Mouse (Mus musculus): ENCODE data around the gene Depdc5. TPM values are rescaled to one million over a fixed set of nuclear protein-coding genes. Genes with fewer than 3 reads are reported as not detected.

Depdc5 gene
- polyA plus RNA-seq, 1 experiment from 2014 or later = 7.4 TPM

DNA sequence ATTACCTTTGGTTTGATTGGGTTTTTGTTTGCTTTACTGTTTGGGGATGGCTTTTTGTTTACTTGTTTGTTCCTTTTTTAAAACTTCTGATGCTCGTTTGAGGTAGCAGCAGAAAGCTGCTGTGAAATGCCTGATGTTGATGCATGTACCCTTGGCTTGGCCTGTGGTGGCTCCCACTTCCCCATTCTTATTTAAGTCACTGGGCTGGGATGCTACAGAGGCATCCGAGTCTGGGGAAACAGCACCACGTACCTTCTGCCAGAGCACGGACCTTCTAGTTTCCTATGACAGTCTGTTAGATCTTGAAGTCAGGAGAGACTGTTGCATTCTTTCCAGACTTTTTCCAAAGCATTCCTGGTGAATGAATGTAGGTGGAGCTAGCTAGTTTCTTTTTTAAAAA lies 113.0 kb downstream of the Depdc5 start:
- H3K4me1 ChIP-seq (replicated peaks) = peaks cover 10% of the 10 kb centered on the region; the same call in 1 of the 2 replicates
- 53% methylated on average over 4 of the region's 4 CpGs for WGBS (ENCODE audit: insufficient replicate concordance)
- H3K27me3 ChIP-seq = no peaks in the 10 kb centered on the region

DNA sequence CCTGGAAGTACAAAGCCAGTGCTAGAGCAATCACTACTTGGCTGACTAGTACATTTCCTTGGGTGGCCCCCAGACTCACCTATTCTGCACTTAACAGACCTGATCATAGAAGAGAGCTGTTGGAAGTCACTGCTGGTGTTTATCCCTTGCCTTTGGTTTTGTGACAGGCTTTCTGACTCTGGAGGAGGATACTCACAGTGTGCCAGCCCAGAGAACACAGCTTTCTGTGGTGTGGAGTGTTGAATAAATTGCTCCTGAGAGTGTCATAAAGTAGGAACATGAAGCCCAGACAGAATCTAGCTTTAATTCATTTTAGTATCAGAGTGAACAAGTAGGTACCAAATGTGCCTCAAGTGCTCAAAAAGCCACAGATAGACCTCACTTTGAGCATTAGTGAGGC lies 113.7 kb downstream of the Depdc5 start:
- Histone ChIP-seq H3K9ac (no peak overlapping the region), H3K4me1 (replicated peaks) (peaks cover 10% of the 10 kb centered on the region; the same call in 1 of the 2 replicates), H3K4me3 (replicated peaks) (no peak overlapping the region), H3K27ac (no peak overlapping the region), H3K4me2 (no peak overlapping the region), H3K9me3 (replicated peaks) (no peaks in the 10 kb centered on the region), H3K36me3 (peaks cover 21% of the 10 kb centered on the region), H3K27me3 (no peaks in the 10 kb centered on the region)
- ATAC-seq (ENCODE audit: low read depth) = no peak
- DNase-seq = no peak

More for the DNA sequence above, 113.0 kb downstream of the Depdc5 start:
- Histone ChIP-seq H3K4me2 (no peak overlapping the region), H3K9ac (no peak overlapping the region), H3K36me3 (peaks cover 21% of the 10 kb centered on the region), H3K4me3 (replicated peaks) (no peak overlapping the region), H3K9me3 (replicated peaks) (no peaks in the 10 kb centered on the region), H3K27ac (no peak overlapping the region)
- DNase-seq (no peak), ATAC-seq (ENCODE audit: low read depth) (no peak)

DNA sequence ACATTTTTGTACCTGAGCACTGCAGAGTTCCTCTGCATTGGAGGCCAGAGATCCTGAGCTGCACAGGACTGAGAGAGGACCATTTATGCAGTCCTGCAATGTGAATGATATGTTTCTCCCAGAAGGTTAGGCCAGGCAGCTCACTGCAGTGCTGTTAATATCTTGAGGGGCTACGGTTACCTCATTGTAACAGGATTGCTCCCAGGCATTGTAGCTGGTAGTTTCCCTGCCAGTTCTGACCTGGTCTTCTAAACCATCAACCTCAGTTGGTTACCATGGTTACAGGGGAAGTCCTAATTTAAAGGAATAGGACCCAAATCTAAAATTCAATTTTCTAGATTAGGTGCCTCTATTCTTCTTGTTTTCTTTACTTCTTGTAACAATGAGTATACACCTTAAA lies 121.9 kb downstream of the Depdc5 start:
- H3K9me3 ChIP-seq (replicated peaks) = no peaks in the 10 kb centered on the region
- ATAC-seq (ENCODE audit: low read depth) (no peak), DNase-seq (no peak)
- WGBS (ENCODE audit: insufficient replicate concordance) = 95% methylated on average over 1 of the region's 1 CpGs
- H3K27me3 ChIP-seq = no peaks in the 10 kb centered on the region
- no peak overlapping the region for H3K4me3 ChIP-seq (replicated peaks)
- no peak overlapping the region for H3K27ac ChIP-seq
- H3K4me1 ChIP-seq (replicated peaks) = no peaks in the 10 kb centered on the region
- H3K36me3 ChIP-seq = peaks cover 44% of the 10 kb centered on the region
- H3K9ac ChIP-seq = no peak overlapping the region
- H3K4me2 ChIP-seq = no peak overlapping the region

- H3K27me3 ChIP-seq = no peaks in the 10 kb centered on the region
- WGBS (ENCODE audit: insufficient replicate concordance) = 70% methylated on average over 1 of the region's 1 CpGs
- no peak overlapping the region for H3K9ac ChIP-seq
- H3K4me3 ChIP-seq (replicated peaks) = no peak overlapping the region
- DNase-seq = no peak
- H3K36me3 ChIP-seq = peaks cover 38% of the 10 kb centered on the region
- no peaks in the 10 kb centered on the region for H3K4me1 ChIP-seq (replicated peaks)
- ATAC-seq (ENCODE audit: low read depth) = no peak
- no peaks in the 10 kb centered on the region for H3K9me3 ChIP-seq (replicated peaks)
- no peak overlapping the region for H3K4me2 ChIP-seq
- no peak overlapping the region for H3K27ac ChIP-seq
Measured at GRCm38 (mm10) chr5:32987873-32988272, 124.4 kb downstream of the Depdc5 start.

- H3K4me3 ChIP-seq (replicated peaks) = no peak overlapping the region
- H3K4me2 ChIP-seq = no peak overlapping the region
- no peaks in the 10 kb centered on the region for H3K9me3 ChIP-seq (replicated peaks)
- H3K36me3 ChIP-seq = peaks cover 16% of the 10 kb centered on the region
- H3K4me1 ChIP-seq (replicated peaks) = no peaks in the 10 kb centered on the region
- ATAC-seq (ENCODE audit: low read depth) (no peak), DNase-seq (no peak)
- 75% methylated on average over 13 of the region's 13 CpGs for WGBS (ENCODE audit: insufficient replicate concordance)
- H3K9ac ChIP-seq = no peak overlapping the region
- H3K27ac ChIP-seq = no peak overlapping the region
- H3K27me3 ChIP-seq = no peaks in the 10 kb centered on the region; the same call in 1 of the 2 replicates
Measured at GRCm38 (mm10) chr5:32989959-32990640, 126.6 kb downstream of the Depdc5 start.

- ATAC-seq (ENCODE audit: low read depth) = no peak
- no peak for DNase-seq
- Histone ChIP-seq H3K9me3 (replicated peaks) (no peaks in the 10 kb centered on the region), H3K36me3 (peaks cover 13% of the 10 kb centered on the region), H3K4me3 (replicated peaks) (no peak overlapping the region), H3K27me3 (no peaks in the 10 kb centered on the region; the same call in 1 of the 2 replicates), H3K9ac (no peak overlapping the region), H3K4me2 (no peak overlapping the region), H3K27ac (no peak overlapping the region), H3K4me1 (replicated peaks) (no peaks in the 10 kb centered on the region)
- 70% methylated on average over 8 of the region's 8 CpGs for WGBS (ENCODE audit: insufficient replicate concordance)
Measured at GRCm38 (mm10) chr5:32991152-32991551, 127.7 kb downstream of the Depdc5 start.

DNA sequence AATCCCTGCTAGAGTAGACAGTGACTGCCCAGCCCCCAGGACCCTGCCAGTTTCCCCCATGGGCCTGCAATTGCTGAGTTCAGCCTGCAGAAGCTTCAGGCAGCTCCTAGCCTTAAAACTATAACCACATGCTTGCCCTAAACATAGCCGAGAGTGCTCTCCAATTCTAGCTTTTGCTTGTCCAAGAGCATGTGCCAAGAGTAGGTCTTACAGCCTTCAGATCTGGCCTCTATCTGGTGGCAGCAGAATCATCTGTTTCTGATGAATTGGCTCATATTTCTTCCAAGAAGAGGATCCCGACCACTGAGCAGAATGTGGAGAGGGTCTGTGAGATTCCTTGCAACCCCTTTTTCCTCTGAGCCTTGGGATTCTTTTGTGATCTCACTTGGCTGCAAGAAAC lies 131.0 kb downstream of the Depdc5 start:
- DNase-seq (no peak), ATAC-seq (ENCODE audit: low read depth) (no peak)
- no peaks in the 10 kb centered on the region; the same call in 1 of the 2 replicates for H3K27me3 ChIP-seq
- no peaks in the 10 kb centered on the region for H3K36me3 ChIP-seq
- H3K4me2 ChIP-seq = no peak overlapping the region
- no peak overlapping the region for H3K27ac ChIP-seq
- 40% methylated on average over 2 of the region's 2 CpGs for WGBS (ENCODE audit: insufficient replicate concordance)
- no peaks in the 10 kb centered on the region for H3K4me1 ChIP-seq (replicated peaks)
- no peaks in the 10 kb centered on the region for H3K9me3 ChIP-seq (replicated peaks)
- H3K4me3 ChIP-seq (replicated peaks) = no peak overlapping the region
- no peak overlapping the region for H3K9ac ChIP-seq

GRCm38 (mm10) chr5:32995756-32996155 lies 132.3 kb downstream of the Depdc5 start:
- DNase-seq = no peak
- Histone ChIP-seq H3K27ac (no peak overlapping the region), H3K9ac (no peak overlapping the region), H3K4me3 (replicated peaks) (no peak overlapping the region), H3K9me3 (replicated peaks) (no peaks in the 10 kb centered on the region), H3K36me3 (no peaks in the 10 kb centered on the region), H3K4me1 (replicated peaks) (no peaks in the 10 kb centered on the region), H3K4me2 (no peak overlapping the region), H3K27me3 (no peaks in the 10 kb centered on the region; the same call in 1 of the 2 replicates)
- WGBS (ENCODE audit: insufficient replicate concordance) = 50% methylated on average over 4 of the region's 4 CpGs
- no peak for ATAC-seq (ENCODE audit: low read depth)

GRCm38 (mm10) chr5:32996560-32996959 lies 133.1 kb downstream of the Depdc5 start:
- no peak for ATAC-seq (ENCODE audit: low read depth)
- H3K4me1 ChIP-seq (replicated peaks) = no peaks in the 10 kb centered on the region

GRCm38 (mm10) chr5:32997686-32998085 lies 134.2 kb downstream of the Depdc5 start:
- DNase-seq (peak; percentile 8), ATAC-seq (ENCODE audit: low read depth) (0 out of 2 replicates have a peak, but pooled peaks have one; percentile 31)
- Histone ChIP-seq H3K36me3 (no peaks in the 10 kb centered on the region), H3K27ac (no peak overlapping the region), H3K4me1 (replicated peaks) (no peaks in the 10 kb centered on the region), H3K4me3 (replicated peaks) (no peak overlapping the region), H3K27me3 (peaks cover 7% of the 10 kb centered on the region), H3K9ac (no peak overlapping the region), H3K4me2 (no peak overlapping the region), H3K9me3 (replicated peaks) (no peaks in the 10 kb centered on the region)
- 7% methylated on average over 4 of the region's 4 CpGs for WGBS (ENCODE audit: insufficient replicate concordance)

More at GRCm38 (mm10) chr5:32996560-32996959, 133.1 kb downstream of the Depdc5 start:
- DNase-seq = no peak
- Histone ChIP-seq H3K27ac (no peak overlapping the region), H3K27me3 (peaks cover 6% of the 10 kb centered on the region), H3K9me3 (replicated peaks) (no peaks in the 10 kb centered on the region), H3K36me3 (no peaks in the 10 kb centered on the region), H3K9ac (no peak overlapping the region), H3K4me3 (replicated peaks) (no peak overlapping the region), H3K4me2 (no peak overlapping the region)
- 69% methylated on average over 1 of the region's 1 CpGs for WGBS (ENCODE audit: insufficient replicate concordance)

- H3K9me3 ChIP-seq (replicated peaks) = no peaks in the 10 kb centered on the region
- no peak for ATAC-seq (ENCODE audit: low read depth)
- 68% methylated on average over 4 of the region's 4 CpGs for WGBS (ENCODE audit: insufficient replicate concordance)
Measured at GRCm38 (mm10) chr5:32998783-32999182, 135.3 kb downstream of the Depdc5 start.

GRCm38 (mm10) chr5:33001111-33001510 lies 137.6 kb downstream of the Depdc5 start:
- no peaks in the 10 kb centered on the region for H3K9me3 ChIP-seq (replicated peaks)
- H3K4me2 ChIP-seq = no peak overlapping the region
- no peaks in the 10 kb centered on the region for H3K36me3 ChIP-seq
- H3K4me1 ChIP-seq (replicated peaks) = no peaks in the 10 kb centered on the region; the same call in 1 of the 2 replicates
- no peak overlapping the region for H3K9ac ChIP-seq
- H3K27me3 ChIP-seq = peaks cover 7% of the 10 kb centered on the region; the same call in 1 of the 2 replicates
- WGBS (ENCODE audit: insufficient replicate concordance) = 65% methylated on average over 5 of the region's 5 CpGs
- no peak for DNase-seq
- no peak overlapping the region for H3K27ac ChIP-seq
- no peak for ATAC-seq (ENCODE audit: low read depth)
- H3K4me3 ChIP-seq (replicated peaks) = no peak overlapping the region

More at GRCm38 (mm10) chr5:32998783-32999182, 135.3 kb downstream of the Depdc5 start:
- Histone ChIP-seq H3K9ac (no peak overlapping the region), H3K4me3 (replicated peaks) (no peak overlapping the region), H3K27ac (no peak overlapping the region), H3K4me1 (replicated peaks) (no peaks in the 10 kb centered on the region), H3K4me2 (no peak overlapping the region), H3K36me3 (no peaks in the 10 kb centered on the region), H3K27me3 (peaks cover 7% of the 10 kb centered on the region)
- no peak for DNase-seq
